Mouse (Mus musculus) liver, embryonic 11.5 days (tissue): ENCODE data around the gene Zfp786. TPM values are rescaled to one million over a fixed set of nuclear protein-coding genes. Genes with fewer than 3 reads are reported as not detected.
"Not testable (repeated sequence)": the region's sequence is repeated elsewhere in the genome, so short reads cannot be mapped to it uniquely, and the experiment has no call there.

Experiments
- ATAC-seq: fragments of 200-750 bp; cut with Nextera tagmentation; replicated peaks from 2 replicates; pipeline ENCODE4 v1.8.0; 2017; ENCODE audit warnings: moderate number of reproducible peaks, mild to moderate bottlenecking, moderate TSS enrichment, moderate library complexity; ENCODE audit not compliant: low FRiP score
- DNase-seq: peaks from one replicate; pipeline ENCODE4 v3.0.0-alpha.2; 2017; ENCODE audit warnings: low spot score
- H3K27ac ChIP-seq: fragments of 300-500 bp; sonication (generic); 2 replicates; pipeline ENCODE4 v1.5.1; 2014; ENCODE audit warnings: mild to moderate bottlenecking, low read depth, low read length, control low read depth
- H3K27me3 ChIP-seq: fragments of 300-500 bp; sonication (generic); replicated peaks from 2 replicates; pipeline ENCODE4 v1.6.1; 2014; ENCODE audit warnings: low read length, mixed read lengths; ENCODE audit not compliant: control insufficient read depth, insufficient read depth
- H3K36me3 ChIP-seq: fragments of 300-500 bp; sonication (generic); 2 replicates; pipeline ENCODE4 v1.6.1; 2014; ENCODE audit warnings: mild to moderate bottlenecking, low read length, moderate library complexity, mixed read lengths; ENCODE audit not compliant: control insufficient read depth, insufficient read depth
- H3K4me1 ChIP-seq: fragments of 300-500 bp; sonication (generic); replicated peaks from 2 replicates; pipeline ENCODE4 v1.6.1; 2014; ENCODE audit warnings: low read length, mixed read lengths; ENCODE audit not compliant: control insufficient read depth, insufficient read depth
- H3K4me2 ChIP-seq: fragments of 300-500 bp; sonication (generic); 2 replicates; pipeline ENCODE4 v1.6.1; 2014; ENCODE audit warnings: mild to moderate bottlenecking, control low read depth, moderate library complexity
- H3K4me3 ChIP-seq: fragments of 300-500 bp; sonication (generic); 2 replicates; pipeline ENCODE4 v1.5.1; 2014; ENCODE audit warnings: low read depth, low read length, control low read depth
- H3K9ac ChIP-seq: fragments of 300-500 bp; sonication (generic); 2 replicates; pipeline ENCODE4 v1.6.1; 2014; ENCODE audit warnings: low read depth, low read length, control low read depth
- H3K9me3 ChIP-seq: fragments of 300-500 bp; sonication (generic); 2 replicates; pipeline ENCODE4 v1.6.1; 2016; ENCODE audit warnings: low read length, inconsistent platforms, mixed read lengths; ENCODE audit not compliant: control insufficient read depth
- WGBS: fragments of 180-500 bp; shearing (Covaris S2); extraction: QIAGEN DNeasy Blood & Tissue Kit; methylation state at CpG from one replicate; pipeline ENCODE4 v1.1.7; 2014; 5-methylcytosine and 5-hydroxymethylcytosine counted together
- polyA plus RNA-seq: library from polyadenylated mRNA; unstranded; fragments of >200 nt; fragmentation: Nextera tagmentation; extraction: Ambion mirVana; gene quantifications from 2 replicates; pipeline ENCODE4 v1.2.1, GENCODE M21; 2014

The Zfp786 gene
- polyA plus RNA-seq, 1 experiment from 2014 or later = 0.90 TPM

GRCm38 (mm10) chr6:47857729-47858128 is 27.1 kb upstream of the Zfp786 start:
- not testable (repeated sequence) for ATAC-seq, H3K27me3 ChIP-seq

DNA sequence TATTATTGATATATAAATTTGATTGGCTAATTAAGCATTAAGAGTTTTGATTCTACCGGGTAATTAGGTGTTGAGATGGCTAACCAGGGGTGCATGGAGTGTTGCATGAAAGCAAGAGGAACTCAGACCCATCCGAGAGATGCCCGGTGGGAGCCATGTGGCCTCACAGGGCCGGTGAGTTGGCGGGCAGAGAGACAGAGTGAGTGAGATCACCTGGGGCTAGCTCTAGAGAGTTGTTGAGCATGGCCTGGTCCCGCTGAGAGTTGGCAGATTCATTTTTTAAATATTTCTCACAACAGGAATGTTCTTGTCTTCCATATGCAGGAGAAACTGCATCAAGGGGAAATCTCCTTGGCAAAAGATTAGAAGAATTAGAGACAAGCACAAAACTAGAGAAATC is 26.6 kb upstream of the Zfp786 start:
- H3K36me3 ChIP-seq = peaks cover 5% of the 10 kb centered on the region
- H3K4me2 ChIP-seq = no peak overlapping the region
- no peak overlapping the region for H3K9ac ChIP-seq
- no peaks in the 10 kb centered on the region for H3K4me1 ChIP-seq
- no peak overlapping the region for H3K27ac ChIP-seq
- DNase-seq (no peak), ATAC-seq (no peak)
- no peaks in the 10 kb centered on the region for H3K27me3 ChIP-seq
- no peak overlapping the region for H3K4me3 ChIP-seq
- WGBS = 93% methylated on average over 6 of the region's 6 CpGs
- no peaks in the 10 kb centered on the region for H3K9me3 ChIP-seq

More at GRCm38 (mm10) chr6:47857729-47858128, 27.1 kb upstream of the Zfp786 start:
- not testable (repeated sequence) for DNase-seq, H3K9ac ChIP-seq, H3K9me3 ChIP-seq, H3K36me3 ChIP-seq, H3K4me2 ChIP-seq, H3K27ac ChIP-seq, H3K4me3 ChIP-seq, H3K4me1 ChIP-seq
- WGBS = 84% methylated on average over 3 of the region's 3 CpGs

DNA sequence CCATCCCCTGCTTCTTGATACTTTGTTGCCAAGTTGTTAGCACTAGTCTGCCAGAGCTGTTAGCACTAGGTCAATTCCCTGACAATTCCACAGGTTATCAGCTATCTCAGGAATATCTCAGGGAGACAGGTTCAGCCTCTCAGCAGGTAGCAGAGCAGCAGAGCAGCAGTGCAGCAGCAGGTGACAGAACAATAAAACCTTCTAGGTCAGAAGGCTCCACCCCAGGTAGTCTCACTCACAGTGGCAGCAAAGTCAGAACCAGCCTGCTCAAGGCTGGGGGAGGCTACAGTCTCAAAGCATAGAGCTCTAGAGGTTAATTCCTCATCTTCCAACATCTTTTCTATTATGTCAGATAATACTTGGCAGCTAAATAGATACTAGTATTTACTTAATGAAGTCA is 15.1 kb upstream of the Zfp786 start:
- DNase-seq (no peak), ATAC-seq (no peak)
- H3K27me3 ChIP-seq = no peaks in the 10 kb centered on the region

DNA sequence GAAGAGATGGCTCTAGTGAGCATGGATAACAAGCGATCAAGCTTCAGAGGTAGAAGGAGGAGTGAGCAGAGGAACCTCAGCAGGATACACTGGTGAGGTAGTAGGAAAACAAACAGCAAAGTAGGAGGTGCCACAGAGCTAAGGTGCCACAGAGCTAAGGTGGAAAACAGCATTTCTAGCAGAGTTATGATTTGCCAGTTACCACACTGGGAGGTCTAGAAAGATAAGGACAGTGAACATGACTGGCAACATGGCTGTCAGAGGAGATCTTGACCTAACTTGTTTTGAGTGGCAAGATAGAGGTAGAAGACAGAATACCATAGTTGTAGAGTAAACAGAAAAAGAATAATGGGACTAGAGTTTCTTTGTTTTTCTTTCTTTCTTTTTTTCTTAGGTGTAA is 11.7 kb upstream of the Zfp786 start:
- no peaks in the 10 kb centered on the region for H3K27me3 ChIP-seq
- H3K36me3 ChIP-seq = 0 out of 2 replicates have a peak, but pooled peaks cover 2% of the 10 kb centered on the region
- DNase-seq (no peak), ATAC-seq (peak; percentile 71)
- H3K27ac ChIP-seq = no peak overlapping the region
- WGBS = 85% methylated on average over 1 of the region's 1 CpGs
- H3K4me1 ChIP-seq = peaks cover 16% of the 10 kb centered on the region
- H3K9me3 ChIP-seq = no peaks in the 10 kb centered on the region
- H3K4me3 ChIP-seq = no peak overlapping the region
- H3K9ac ChIP-seq = no peak overlapping the region
- H3K4me2 ChIP-seq = no peak overlapping the region

More for the DNA sequence above, 15.1 kb upstream of the Zfp786 start:
- Histone ChIP-seq H3K9ac (no peak overlapping the region), H3K36me3 (0 out of 2 replicates have a peak, but pooled peaks cover 2% of the 10 kb centered on the region), H3K4me2 (no peak overlapping the region), H3K4me3 (no peak overlapping the region), H3K4me1 (no peaks in the 10 kb centered on the region), H3K27ac (no peak overlapping the region), H3K9me3 (no peaks in the 10 kb centered on the region)

DNA sequence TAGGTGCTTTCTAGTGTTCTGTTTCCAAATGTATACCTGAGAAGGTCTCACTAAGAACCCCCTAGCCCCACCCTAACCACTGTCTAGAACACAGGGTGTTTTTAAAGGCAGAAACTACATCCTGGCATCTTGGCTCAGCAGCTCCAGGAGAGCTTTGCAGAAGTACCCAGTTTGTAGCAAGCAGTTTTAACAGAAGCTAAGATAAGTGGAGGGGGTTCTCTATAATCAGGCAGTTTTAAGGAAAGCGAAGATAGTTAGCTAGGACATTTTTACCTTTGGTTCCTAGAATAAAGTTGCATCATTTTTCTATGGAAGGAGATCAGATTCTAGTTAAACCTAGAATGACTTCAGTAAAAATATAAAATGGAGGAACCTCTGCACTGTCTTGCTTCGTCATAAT is 11.2 kb upstream of the Zfp786 start:
- Histone ChIP-seq H3K27me3 (no peaks in the 10 kb centered on the region), H3K4me1 (peaks cover 16% of the 10 kb centered on the region), H3K4me3 (no peak overlapping the region), H3K4me2 (no peak overlapping the region), H3K9me3 (no peaks in the 10 kb centered on the region), H3K9ac (no peak overlapping the region), H3K27ac (no peak overlapping the region), H3K36me3 (0 out of 2 replicates have a peak, but pooled peaks cover 2% of the 10 kb centered on the region)
- ATAC-seq = no peak
- WGBS = 82% methylated on average over 2 of the region's 2 CpGs
- no peak for DNase-seq

- Histone ChIP-seq H3K27ac (no peak overlapping the region), H3K36me3 (0 out of 2 replicates have a peak, but pooled peaks cover 2% of the 10 kb centered on the region), H3K27me3 (no peaks in the 10 kb centered on the region), H3K4me1 (peaks cover 19% of the 10 kb centered on the region), H3K4me2 (no peak overlapping the region), H3K9ac (no peak overlapping the region), H3K9me3 (no peaks in the 10 kb centered on the region), H3K4me3 (no peak overlapping the region)
- ATAC-seq (no peak), DNase-seq (no peak)
- 96% methylated on average over 1 of the region's 1 CpGs for WGBS
Observed at GRCm38 (mm10) chr6:47841077-47841476, 10.4 kb upstream of the Zfp786 start.

DNA sequence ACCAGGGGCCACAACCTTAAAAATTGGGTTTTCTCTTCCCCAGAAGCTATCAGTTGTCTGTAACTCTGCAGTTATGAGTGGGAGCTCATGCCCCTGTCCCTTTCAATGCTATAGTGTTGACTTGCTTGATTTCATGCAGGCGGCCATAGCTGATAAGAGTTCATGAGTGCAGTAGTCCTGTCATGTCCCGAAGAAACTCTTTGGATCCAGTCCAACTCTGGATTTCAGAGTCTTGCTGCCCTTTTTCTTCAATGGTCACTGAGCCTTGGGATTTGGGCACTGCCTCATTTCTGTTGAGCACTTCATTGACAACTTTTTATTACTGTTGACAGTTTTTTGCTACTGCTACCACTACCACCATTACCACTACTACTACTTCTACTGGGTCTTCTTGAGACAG is 7.0 kb upstream of the Zfp786 start:
- Histone ChIP-seq H3K9ac (0 out of 2 replicates have a peak overlapping the region, but pooled peaks have one; percentile 14), H3K4me1 (peaks cover 19% of the 10 kb centered on the region), H3K27ac (no peak overlapping the region), H3K4me3 (peak overlapping the region; percentile 3; the same call in 1 of the 2 replicates), H3K36me3 (0 out of 2 replicates have a peak, but pooled peaks cover 2% of the 10 kb centered on the region), H3K27me3 (no peaks in the 10 kb centered on the region), H3K9me3 (no peaks in the 10 kb centered on the region), H3K4me2 (peak overlapping the region; percentile 31)
- DNase-seq = no peak
- no peak for ATAC-seq
- WGBS = 45% methylated on average over 2 of the region's 2 CpGs

DNA sequence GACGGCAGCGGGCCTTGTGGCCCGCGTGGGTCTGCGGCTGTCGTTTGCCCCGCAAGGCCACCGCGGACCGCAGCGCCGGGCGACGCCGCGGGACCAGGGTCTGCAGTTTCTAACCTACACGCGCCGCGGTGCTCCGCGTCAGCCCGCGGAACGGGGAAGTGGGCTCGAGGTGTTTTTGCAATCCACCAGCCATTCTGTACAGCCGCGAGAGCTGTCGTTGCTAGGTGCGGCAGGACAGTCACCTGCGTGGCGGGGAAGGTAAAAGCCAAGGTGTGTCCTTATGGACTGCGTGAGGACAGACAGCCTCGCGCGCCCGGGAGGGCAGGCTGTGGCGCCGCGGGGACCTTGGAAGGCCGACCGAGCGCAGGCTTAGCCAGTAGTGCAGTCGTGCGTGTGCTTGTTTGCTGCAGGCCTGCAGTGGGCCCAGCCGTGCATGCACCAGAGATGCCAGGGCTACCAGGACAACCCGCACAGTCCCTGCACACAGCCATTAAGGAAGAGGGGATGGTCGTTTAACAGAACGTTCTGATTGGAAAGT is 5.4 kb upstream of the Zfp786 start:
- H3K4me2 ChIP-seq = peak overlapping the region; percentile 92

DNA sequence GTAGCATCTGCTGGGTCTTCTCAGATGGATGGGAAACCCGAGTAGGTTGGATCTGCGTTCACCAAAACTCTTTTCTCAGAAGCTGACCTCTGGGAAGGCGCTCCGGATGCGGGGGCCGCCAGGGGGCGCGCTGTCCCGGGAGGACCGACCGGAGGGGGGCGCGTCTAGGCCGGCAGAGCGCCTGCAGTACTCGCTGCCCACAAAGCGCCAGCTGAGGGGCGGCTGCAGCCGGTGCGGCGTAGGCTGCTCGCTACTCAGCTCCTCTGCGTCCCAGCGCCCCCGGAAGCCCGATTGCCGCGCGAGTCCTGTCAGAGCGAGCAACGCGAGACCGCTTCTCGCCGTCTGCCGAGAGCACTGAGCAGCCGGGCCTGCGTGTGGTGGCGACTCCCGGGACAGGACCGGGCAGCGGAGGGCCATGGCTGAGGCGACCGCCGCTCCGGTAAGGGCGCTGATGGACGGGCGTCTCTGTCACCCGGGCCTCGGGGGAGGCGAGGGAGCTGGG is 4.9 kb upstream of the Zfp786 start, which contains the start of gene Zfp398:
TSS of gene Zfp398 (plus strand) at position 180 of the 502 bp plus-strand sequence.
- ATAC-seq (peak; percentile 96), DNase-seq (peak; percentile 96)
- Histone ChIP-seq H3K27me3 (no peaks in the 10 kb centered on the region), H3K9me3 (no peaks in the 10 kb centered on the region), H3K4me1 (peaks cover 23% of the 10 kb centered on the region), H3K4me2 (peak within 1 kb of the TSS; percentile 92), H3K4me3 (peak within 1 kb of the TSS; percentile 95), H3K27ac (peak within 1 kb of the TSS; percentile 54), H3K36me3 (no peaks in the 10 kb centered on the region), H3K9ac (peak within 1 kb of the TSS; percentile 97)
- under 1% methylated on average over 51 of the region's 52 CpGs for WGBS

More for the DNA sequence above, 5.4 kb upstream of the Zfp786 start:
- Histone ChIP-seq H3K4me3 (peak overlapping the region; percentile 95), H3K27ac (peak overlapping the region; percentile 54), H3K9ac (peak overlapping the region; percentile 97), H3K27me3 (no peaks in the 10 kb centered on the region), H3K36me3 (0 out of 2 replicates have a peak, but pooled peaks cover under 1% of the 10 kb centered on the region), H3K9me3 (no peaks in the 10 kb centered on the region), H3K4me1 (peaks cover 19% of the 10 kb centered on the region)
- under 1% methylated on average over 42 of the region's 49 CpGs for WGBS
- ATAC-seq (peak; percentile 77), DNase-seq (peak; percentile 68)
